Mouse (Mus musculus): ENCODE measurements around the gene Gm5475. TPM values are rescaled to one million over a fixed set of nuclear protein-coding genes. Genes with fewer than 3 reads are reported as not detected.

The Gm5475 gene
- total and polyA plus RNA-seq, 2 experiments from 2014 or later = 0.04 TPM; not detected in 1

GRCm38 (mm10) chr15:100419901-100420745 lies 1.8 kb upstream of the Gm5475 start:
- H3K4me1 ChIP-seq (ENCODE audit: control insufficient read depth, insufficient read depth) = peaks cover 33% of the 10 kb centered on the region
- no peak for TF ChIP-seq EP300 (IDR thresholded peaks at IDR 0.05; ENCODE audit: low read depth)
- TF ChIP-seq CTCF (IDR thresholded peaks at IDR 0.05; ENCODE audit: low read depth) = no peak
- peaks cover 12% of the 10 kb centered on the region; the same call in 1 of the 2 replicates for H3K27me3 ChIP-seq (ENCODE audit: control insufficient read depth, insufficient read depth, low read length)
- WGBS = 54% methylated on average over 9 of the region's 9 CpGs
- H3K4me2 ChIP-seq (ENCODE audit: low read depth, low read length) = no peak overlapping the region
- no peak overlapping the region for H3K9ac ChIP-seq (replicated peaks; ENCODE audit: low read depth, low read length)
- DNase-seq (ENCODE audit: low spot score) (no peak), ATAC-seq (ENCODE audit: insufficient read depth, low read depth) (no peak)
- H3K9me3 ChIP-seq (replicated peaks; ENCODE audit: control insufficient read depth, low read length) = no peaks in the 10 kb centered on the region
- no peak overlapping the region for H3K27ac ChIP-seq (ENCODE audit: low read depth)
- H3K4me3 ChIP-seq (ENCODE audit: low read depth, low read length) = no peak overlapping the region
- no peaks in the 10 kb centered on the region for H3K36me3 ChIP-seq (replicated peaks; ENCODE audit: control insufficient read depth, insufficient read depth, low read length)

DNA sequence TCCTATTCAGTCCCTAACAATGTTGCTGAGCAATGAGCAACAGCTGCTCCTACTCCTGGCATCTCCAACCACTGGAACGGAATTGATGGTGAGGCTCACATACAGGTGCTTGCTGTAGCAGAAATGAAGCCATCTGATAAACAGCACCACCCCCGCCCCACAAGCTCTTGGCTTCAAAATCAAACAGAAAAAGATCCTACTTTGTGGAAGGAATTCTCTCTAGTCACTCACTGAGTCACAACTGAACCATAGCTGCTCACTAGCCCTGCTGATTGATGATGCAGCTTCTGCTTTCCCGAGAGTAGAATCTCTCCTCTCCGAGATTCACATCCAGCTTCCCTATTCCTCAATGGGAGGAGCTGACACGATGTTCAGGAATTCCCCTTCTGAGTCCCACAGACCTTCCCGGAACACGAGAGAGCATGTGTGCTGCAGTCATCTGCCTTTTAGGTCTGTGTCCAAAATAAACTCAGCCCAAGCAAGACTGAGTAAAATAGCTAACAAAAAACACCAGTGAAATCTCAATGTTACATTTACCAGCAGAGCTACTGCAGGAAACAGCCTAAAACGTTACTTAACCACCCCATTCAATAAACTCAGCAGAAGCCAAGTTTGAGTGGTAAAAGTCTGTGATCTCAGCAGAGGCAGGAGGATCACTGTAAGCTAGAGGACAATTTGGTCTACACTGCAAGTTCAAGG lies 739 bp upstream of the Gm5475 start:
- H3K27me3 ChIP-seq (ENCODE audit: control insufficient read depth, insufficient read depth, low read length) = peaks cover 12% of the 10 kb centered on the region; the same call in 1 of the 2 replicates
- WGBS = 32% methylated on average over 8 of the region's 8 CpGs
- no peak overlapping the region for H3K27ac ChIP-seq (ENCODE audit: low read depth)
- peak overlapping the region; percentile 89 for H3K4me2 ChIP-seq (ENCODE audit: low read depth, low read length)
- no peaks in the 10 kb centered on the region for H3K36me3 ChIP-seq (replicated peaks; ENCODE audit: control insufficient read depth, insufficient read depth, low read length)
- ATAC-seq (ENCODE audit: insufficient read depth, low read depth) (no peak), DNase-seq (ENCODE audit: low spot score) (peak; percentile 7)
- H3K4me1 ChIP-seq (ENCODE audit: control insufficient read depth, insufficient read depth) = peaks cover 23% of the 10 kb centered on the region
- H3K9me3 ChIP-seq (replicated peaks; ENCODE audit: control insufficient read depth, low read length) = no peaks in the 10 kb centered on the region
- peak overlapping the region; percentile 83; the same call in 1 of the 2 replicates for H3K4me3 ChIP-seq (ENCODE audit: low read depth, low read length)
- TF ChIP-seq CTCF (IDR thresholded peaks at IDR 0.05; ENCODE audit: low read depth) (no peak), EP300 (IDR thresholded peaks at IDR 0.05; ENCODE audit: low read depth) (no peak)
- H3K9ac ChIP-seq (replicated peaks; ENCODE audit: low read depth, low read length) = no peak overlapping the region; the same call in 1 of the 2 replicates

DNA sequence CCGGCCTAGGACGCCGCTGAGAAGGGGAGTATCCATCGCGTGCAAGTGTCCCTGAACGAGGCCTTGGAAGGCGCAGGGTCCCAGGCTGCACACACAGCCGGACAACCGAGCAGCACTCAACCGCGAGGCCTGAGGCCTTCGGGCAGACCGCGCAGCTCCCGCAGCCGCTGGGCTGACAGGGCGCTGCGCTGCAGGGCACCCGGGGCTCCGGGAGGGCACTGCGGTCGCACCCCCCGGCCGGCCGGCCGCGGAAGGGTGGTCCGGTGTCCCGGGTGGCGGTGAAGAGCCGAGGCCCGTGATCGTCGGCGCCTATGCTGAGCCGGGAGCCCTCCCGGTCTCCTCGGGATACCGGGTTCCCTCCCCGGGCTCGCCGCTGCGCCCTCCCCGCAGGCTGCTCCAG lies 529 bp downstream of the Gm5475 start:
- 0% methylated on average over 31 of the region's 44 CpGs for WGBS
- H3K4me2 ChIP-seq (ENCODE audit: low read depth, low read length) = peak overlapping the region; percentile 89
- H3K9ac ChIP-seq (replicated peaks; ENCODE audit: low read depth, low read length) = peak overlapping the region; percentile 83
- no peak for DNase-seq (ENCODE audit: low spot score)
- H3K27ac ChIP-seq (ENCODE audit: low read depth) = peak overlapping the region; percentile 56
- H3K4me1 ChIP-seq (ENCODE audit: control insufficient read depth, insufficient read depth) = peaks cover 23% of the 10 kb centered on the region
- peak; percentile 64 for ATAC-seq (ENCODE audit: insufficient read depth, low read depth)
- TF ChIP-seq EP300 (IDR thresholded peaks at IDR 0.05; ENCODE audit: low read depth) = no peak
- no peak for TF ChIP-seq CTCF (IDR thresholded peaks at IDR 0.05; ENCODE audit: low read depth)
- no peaks in the 10 kb centered on the region for H3K36me3 ChIP-seq (replicated peaks; ENCODE audit: control insufficient read depth, insufficient read depth, low read length)
- no peaks in the 10 kb centered on the region for H3K9me3 ChIP-seq (replicated peaks; ENCODE audit: control insufficient read depth, low read length)
- peak overlapping the region; percentile 83 for H3K4me3 ChIP-seq (ENCODE audit: low read depth, low read length)
- peaks cover 12% of the 10 kb centered on the region; the same call in 1 of the 2 replicates for H3K27me3 ChIP-seq (ENCODE audit: control insufficient read depth, insufficient read depth, low read length)

- ATAC-seq (ENCODE audit: insufficient read depth, low read depth) = peak; percentile 100
These were observed 1.2 kb downstream of the Gm5475 start for GRCm38 (mm10) chr15:100422899-100423860.

More at GRCm38 (mm10) chr15:100422899-100423860, 1.2 kb downstream of the Gm5475 start:
- under 1% methylated on average over 65 of the region's 65 CpGs for WGBS
- Histone ChIP-seq H3K4me1 (ENCODE audit: control insufficient read depth, insufficient read depth) (peaks cover 23% of the 10 kb centered on the region), H3K4me3 (ENCODE audit: low read depth, low read length) (peak overlapping the region; percentile 83), H3K4me2 (ENCODE audit: low read depth, low read length) (peak overlapping the region; percentile 89), H3K9ac (replicated peaks; ENCODE audit: low read depth, low read length) (peak overlapping the region; percentile 83), H3K27me3 (ENCODE audit: control insufficient read depth, insufficient read depth, low read length) (peaks cover 12% of the 10 kb centered on the region; the same call in 1 of the 2 replicates), H3K27ac (ENCODE audit: low read depth) (peak overlapping the region; percentile 56; the same call in 1 of the 2 replicates), H3K36me3 (replicated peaks; ENCODE audit: control insufficient read depth, insufficient read depth, low read length) (no peaks in the 10 kb centered on the region), H3K9me3 (replicated peaks; ENCODE audit: control insufficient read depth, low read length) (no peaks in the 10 kb centered on the region)
- DNase-seq (ENCODE audit: low spot score) = peak; percentile 96
- TF ChIP-seq CTCF (IDR thresholded peaks at IDR 0.05; ENCODE audit: low read depth) = no peak
- no peak for TF ChIP-seq EP300 (IDR thresholded peaks at IDR 0.05; ENCODE audit: low read depth)
